Mouse (Mus musculus): ENCODE results near the gene Vwc2. TPM values are rescaled to one million over a fixed set of nuclear protein-coding genes. Genes with fewer than 3 reads are reported as not detected.

Vwc2 gene
- not detected for polyA plus RNA-seq (2014; fragmentation: Illumina TruSeq; extraction: RNeasy Lipid Tissue Mini Kit (QIAGEN cat#74804); ENCODE audit: low read depth, low replicate concordance)

GRCm38 (mm10) chr11:11113576-11114233, at the start of gene Vwc2:
Gene Vwc2, plus strand, starts transcription at chr11:11114223.

